Mouse (Mus musculus) lung, postnatal 0 days (tissue): ENCODE results near the gene Nol4l.

Source experiments
- CTCF ChIP-seq: IDR thresholded peaks from 2 replicates; pipeline ENCODE4 v1.5.1; 2016; ENCODE audit warnings: antibody characterized with exemption, mild to moderate bottlenecking
- EP300 ChIP-seq: IDR thresholded peaks from 2 replicates; pipeline ENCODE4 v1.6.1; 2016; ENCODE audit warnings: antibody characterized with exemption, mild to moderate bottlenecking, control low read depth

- TF ChIP-seq CTCF: no peak
- no peak for TF ChIP-seq EP300
These were observed 21.4 kb downstream of the Nol4l start for GRCm38 (mm10) chr2:153508405-153508804.
